Mouse (Mus musculus) forebrain, embryonic 16.5 days (tissue): ENCODE measurements around the gene Adgrg1. TPM values are rescaled to one million over a fixed set of nuclear protein-coding genes. Genes with fewer than 3 reads are reported as not detected.
A peak's percentile ranks its signal among the peaks of the same experiment; 100 is the strongest.

Source experiments
- ATAC-seq: fragments of 200-750 bp; cut with Nextera tagmentation; 2 replicates; pipeline ENCODE4 v1.8.0; 2017; ENCODE audit warnings: mild to moderate bottlenecking, moderate library complexity
- H3K27ac ChIP-seq: fragments of 300-500 bp; sonication (generic); 2 replicates; pipeline ENCODE4 v1.5.1; 2014; ENCODE audit warnings: low read length, control low read depth
- H3K27me3 ChIP-seq: fragments of 300-500 bp; sonication (generic); replicated peaks from 2 replicates; pipeline ENCODE4 v1.6.1; 2014; ENCODE audit warnings: low read length; ENCODE audit not compliant: control insufficient read depth, insufficient read depth
- H3K36me3 ChIP-seq: fragments of 300-500 bp; sonication (generic); 2 replicates; pipeline ENCODE4 v1.6.1; 2014; ENCODE audit not compliant: control insufficient read depth, insufficient read depth
- H3K4me1 ChIP-seq: fragments of 300-500 bp; sonication (generic); replicated peaks from 2 replicates; pipeline ENCODE4 v1.6.1; 2014; ENCODE audit warnings: low read length; ENCODE audit not compliant: control insufficient read depth, insufficient read depth
- H3K4me2 ChIP-seq: fragments of 300-500 bp; sonication (generic); 2 replicates; pipeline ENCODE4 v1.6.1; 2014; ENCODE audit warnings: mild to moderate bottlenecking, low read length, control low read depth
- H3K4me3 ChIP-seq: fragments of 300-500 bp; sonication (generic); replicated peaks from 2 replicates; pipeline ENCODE4 v1.5.1; 2014; ENCODE audit warnings: mild to moderate bottlenecking, low read length, control low read depth
- H3K9ac ChIP-seq: fragments of 300-500 bp; sonication (generic); replicated peaks from 2 replicates; pipeline ENCODE4 v1.6.1; 2014; ENCODE audit warnings: low read depth, low read length, control low read depth
- H3K9me3 ChIP-seq: fragments of 300-500 bp; sonication (generic); 2 replicates; pipeline ENCODE4 v1.6.1; 2016; ENCODE audit warnings: low read length; ENCODE audit not compliant: control insufficient read depth
- WGBS: fragments of 180-500 bp; shearing (Covaris S2); extraction: QIAGEN DNeasy Blood & Tissue Kit; methylation state at CpG from one replicate; pipeline ENCODE4 v1.1.7; 2014; 5-methylcytosine and 5-hydroxymethylcytosine counted together
- polyA plus RNA-seq: library from polyadenylated mRNA; unstranded; fragments of >200 nt; fragmentation: Nextera tagmentation; extraction: Ambion mirVana; gene quantifications from 2 replicates; pipeline ENCODE4 v1.2.1, GENCODE M21; 2015

Adgrg1 gene
- polyA plus RNA-seq, 1 experiment from 2014 or later = 152 TPM

DNA sequence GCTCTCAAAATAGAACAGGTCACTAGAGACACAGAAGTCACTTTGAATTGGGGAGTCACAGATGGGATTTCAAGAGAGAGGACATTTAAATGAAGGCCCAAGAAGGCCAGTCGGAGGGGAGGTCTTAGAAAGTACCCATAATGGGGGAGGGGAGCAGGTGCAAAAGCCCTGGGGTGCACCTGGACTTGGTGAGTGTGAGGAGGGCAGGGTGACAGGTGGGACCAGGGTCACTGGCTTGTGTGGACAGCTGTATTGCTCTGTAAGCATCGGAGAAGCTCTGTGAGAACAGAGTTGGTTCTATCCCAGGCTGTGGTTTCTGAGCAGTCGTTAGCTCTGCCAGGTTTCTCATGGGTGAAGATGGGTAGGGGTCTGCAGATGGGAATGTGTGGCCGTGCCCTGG is 17.5 kb downstream of the Adgrg1 start:
- peaks cover 55% of the 10 kb centered on the region for H3K4me1 ChIP-seq
- H3K36me3 ChIP-seq = no peaks in the 10 kb centered on the region
- H3K4me3 ChIP-seq = no peak overlapping the region
- H3K9ac ChIP-seq = no peak overlapping the region
- H3K9me3 ChIP-seq = no peaks in the 10 kb centered on the region
- H3K27me3 ChIP-seq = no peaks in the 10 kb centered on the region
- peak overlapping the region; percentile 94 for H3K27ac ChIP-seq
- no peak overlapping the region for H3K4me2 ChIP-seq
- 66% methylated on average over 4 of the region's 4 CpGs for WGBS
- no peak for ATAC-seq

DNA sequence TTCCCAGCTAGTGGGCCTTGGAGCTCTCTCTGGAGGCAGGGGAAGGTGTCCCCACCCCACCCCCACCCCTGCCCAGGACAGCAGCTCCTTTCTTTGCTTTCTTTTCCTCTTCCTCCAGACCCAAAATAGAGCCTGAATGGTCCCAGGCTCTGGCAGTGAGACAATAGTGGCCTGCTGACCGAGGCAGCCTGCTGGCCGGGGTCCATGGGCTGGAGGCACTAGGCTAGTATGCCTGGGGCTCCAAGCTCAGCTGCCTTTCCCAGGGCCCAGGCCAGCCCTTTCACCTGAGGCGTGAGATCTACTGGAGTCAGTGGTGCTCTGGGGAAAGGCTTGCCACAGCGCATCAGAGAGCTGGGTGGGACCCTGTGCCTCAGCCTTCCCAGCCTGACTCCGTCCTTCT is 18.0 kb downstream of the Adgrg1 start:
- Histone ChIP-seq H3K4me2 (no peak overlapping the region), H3K9ac (peak overlapping the region; percentile 31; the same call in 1 of the 2 replicates), H3K27me3 (no peaks in the 10 kb centered on the region), H3K4me1 (peaks cover 55% of the 10 kb centered on the region), H3K4me3 (no peak overlapping the region), H3K27ac (peak overlapping the region; percentile 94), H3K36me3 (no peaks in the 10 kb centered on the region), H3K9me3 (no peaks in the 10 kb centered on the region)
- no peak; the same call in 1 of the 2 replicates for ATAC-seq
- WGBS = 19% methylated on average over 5 of the region's 5 CpGs

DNA sequence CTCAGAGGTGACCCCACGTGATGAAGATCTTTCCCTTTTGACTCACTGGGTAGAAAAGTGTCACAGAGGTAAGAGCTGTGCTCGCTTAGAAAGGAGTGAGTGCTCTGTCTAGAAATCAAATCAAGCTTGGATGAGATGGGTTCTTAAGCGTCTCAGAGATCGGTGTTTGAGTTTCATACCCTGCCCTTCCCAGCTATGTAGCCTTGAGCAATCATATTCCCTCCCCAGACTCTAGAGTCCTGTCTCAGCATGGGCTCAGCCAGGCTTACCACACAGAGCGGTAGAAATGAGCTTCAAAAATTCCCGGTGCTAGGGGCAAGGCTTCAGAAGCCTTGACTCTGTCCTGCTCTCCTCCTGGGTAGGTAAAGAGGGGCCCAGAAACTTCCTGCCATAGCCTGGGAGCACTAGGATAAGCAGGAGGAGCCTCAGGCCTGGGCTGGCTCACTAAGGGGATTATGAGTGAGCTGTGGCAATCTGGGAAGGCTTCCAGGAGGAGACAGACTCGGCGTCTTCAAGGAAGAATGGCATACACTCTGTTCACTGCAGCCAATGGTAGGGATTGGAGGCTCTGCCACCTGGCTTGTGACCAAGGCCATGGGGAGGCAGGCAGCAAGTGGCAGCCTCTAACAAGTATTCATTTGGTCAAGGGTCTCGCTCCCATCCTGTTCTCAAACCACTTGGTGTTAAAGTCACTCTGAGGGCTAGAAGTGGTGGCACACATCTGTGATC is 18.6 kb downstream of the Adgrg1 start:
- Histone ChIP-seq H3K9me3 (no peaks in the 10 kb centered on the region), H3K27me3 (no peaks in the 10 kb centered on the region), H3K4me3 (no peak overlapping the region), H3K9ac (peak overlapping the region; percentile 84), H3K4me2 (peak overlapping the region; percentile 66), H3K4me1 (peaks cover 60% of the 10 kb centered on the region), H3K36me3 (no peaks in the 10 kb centered on the region), H3K27ac (peak overlapping the region; percentile 94)
- 34% methylated on average over 9 of the region's 9 CpGs for WGBS
- no peak for ATAC-seq

DNA sequence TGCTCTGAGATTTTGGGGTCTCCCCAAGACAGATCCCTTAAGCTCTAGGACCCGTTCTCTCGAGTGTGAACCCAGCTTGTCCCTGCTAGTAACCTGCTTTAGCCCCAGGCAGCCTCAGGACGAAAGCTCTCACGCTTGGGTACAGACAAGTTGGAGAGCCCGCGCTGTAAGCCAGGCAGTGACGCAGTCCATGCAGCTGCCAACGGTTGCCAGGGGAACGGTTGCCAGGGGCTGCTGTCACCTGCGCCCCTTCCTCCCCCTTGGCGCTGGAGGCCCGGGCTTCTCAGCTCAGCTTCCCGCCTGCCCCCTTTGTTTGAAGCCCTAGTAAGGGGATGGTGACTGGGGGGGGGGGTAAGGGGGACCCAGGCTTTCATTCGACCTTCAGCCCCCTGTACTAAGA is 19.5 kb downstream of the Adgrg1 start:
- Histone ChIP-seq H3K9ac (peak overlapping the region; percentile 84), H3K4me1 (peaks cover 69% of the 10 kb centered on the region), H3K4me3 (peak overlapping the region; percentile 61), H3K36me3 (no peaks in the 10 kb centered on the region), H3K27me3 (no peaks in the 10 kb centered on the region), H3K9me3 (no peaks in the 10 kb centered on the region), H3K4me2 (peak overlapping the region; percentile 66), H3K27ac (peak overlapping the region; percentile 94)
- peak; percentile 93 for ATAC-seq
- under 1% methylated on average over 14 of the region's 14 CpGs for WGBS

DNA sequence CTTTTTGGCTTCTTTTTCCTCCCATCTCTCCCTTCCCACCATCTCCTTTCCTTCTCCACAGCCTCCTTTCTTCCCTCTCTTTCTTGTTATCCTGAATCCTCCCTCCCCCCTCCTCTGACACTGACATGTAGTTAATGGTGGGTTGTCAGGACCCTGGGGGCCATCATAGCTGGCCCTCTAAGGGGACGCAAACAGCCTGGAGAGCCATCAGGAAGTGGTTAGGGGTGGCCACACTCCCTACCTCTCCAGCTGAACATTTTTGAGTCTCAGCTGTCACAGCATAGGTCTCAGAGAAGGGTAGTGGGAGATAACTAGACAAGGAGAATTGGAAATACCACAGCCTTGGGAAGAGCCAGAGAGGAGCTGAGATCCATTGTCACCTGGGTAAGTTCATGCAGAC is 20.0 kb downstream of the Adgrg1 start:
- H3K9me3 ChIP-seq = no peaks in the 10 kb centered on the region
- H3K27ac ChIP-seq = peak overlapping the region; percentile 94
- peaks cover 74% of the 10 kb centered on the region for H3K4me1 ChIP-seq
- H3K4me2 ChIP-seq = peak overlapping the region; percentile 66
- no peaks in the 10 kb centered on the region for H3K27me3 ChIP-seq
- H3K36me3 ChIP-seq = no peaks in the 10 kb centered on the region
- peak overlapping the region; percentile 61 for H3K4me3 ChIP-seq
- peak; percentile 29 for ATAC-seq
- 0% methylated on average over 1 of the region's 1 CpGs for WGBS
- peak overlapping the region; percentile 84 for H3K9ac ChIP-seq

DNA sequence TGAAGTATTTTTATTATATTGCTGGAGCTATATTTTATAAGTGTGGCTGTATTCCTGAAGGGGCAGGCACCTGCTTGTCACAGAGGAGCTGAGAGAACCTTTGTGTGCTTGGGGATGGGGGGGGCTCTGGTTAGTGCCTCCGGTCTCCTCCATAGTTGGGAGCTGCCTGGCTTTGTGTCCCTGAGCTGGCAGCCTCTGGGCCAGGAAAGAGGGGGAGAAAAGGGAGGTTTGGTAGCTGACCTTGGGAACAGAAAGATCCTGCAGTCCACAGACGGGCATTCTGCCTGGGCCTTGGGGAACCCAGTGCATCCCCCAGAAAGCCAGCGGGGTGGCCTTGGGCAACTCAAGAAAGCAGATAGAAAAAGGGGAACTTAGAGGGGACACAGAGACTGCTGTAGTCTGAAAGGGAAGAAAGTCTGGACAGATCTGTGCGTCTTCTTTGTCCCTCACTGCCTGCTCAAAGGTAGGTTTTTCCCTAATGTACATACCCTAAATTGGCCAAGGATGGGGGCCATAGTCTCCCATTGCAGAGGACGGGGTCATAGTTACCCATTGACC is 20.9 kb downstream of the Adgrg1 start:
- Histone ChIP-seq H3K9ac (peak overlapping the region; percentile 84), H3K27me3 (no peaks in the 10 kb centered on the region), H3K4me1 (peaks cover 82% of the 10 kb centered on the region), H3K9me3 (no peaks in the 10 kb centered on the region), H3K4me3 (peak overlapping the region; percentile 61), H3K36me3 (no peaks in the 10 kb centered on the region), H3K27ac (peak overlapping the region; percentile 94), H3K4me2 (peak overlapping the region; percentile 66)
- ATAC-seq = no peak
- WGBS = 5% methylated on average over 5 of the region's 5 CpGs

DNA sequence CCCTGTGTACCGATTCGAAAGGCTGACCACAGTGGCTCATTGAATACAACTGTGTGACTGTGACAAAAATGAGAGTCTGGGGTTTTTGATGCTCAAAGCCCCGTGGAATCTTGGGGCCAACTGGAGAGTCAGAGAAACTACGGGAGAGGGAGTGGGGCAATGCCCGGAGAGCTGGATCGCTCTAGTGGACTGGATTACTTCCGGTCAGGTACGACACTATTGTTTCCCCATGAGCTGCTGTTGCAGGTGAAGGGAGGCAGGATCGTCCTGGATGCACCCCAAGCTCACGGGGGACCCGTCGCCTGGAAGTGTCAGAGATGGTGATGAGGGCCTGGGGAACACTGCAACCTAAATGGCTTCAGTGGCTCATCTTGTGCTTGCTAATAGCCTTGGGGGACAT is 21.5 kb downstream of the Adgrg1 start:
- no peak for ATAC-seq
- peak overlapping the region; percentile 66 for H3K4me2 ChIP-seq
- WGBS = 6% methylated on average over 12 of the region's 12 CpGs

DNA sequence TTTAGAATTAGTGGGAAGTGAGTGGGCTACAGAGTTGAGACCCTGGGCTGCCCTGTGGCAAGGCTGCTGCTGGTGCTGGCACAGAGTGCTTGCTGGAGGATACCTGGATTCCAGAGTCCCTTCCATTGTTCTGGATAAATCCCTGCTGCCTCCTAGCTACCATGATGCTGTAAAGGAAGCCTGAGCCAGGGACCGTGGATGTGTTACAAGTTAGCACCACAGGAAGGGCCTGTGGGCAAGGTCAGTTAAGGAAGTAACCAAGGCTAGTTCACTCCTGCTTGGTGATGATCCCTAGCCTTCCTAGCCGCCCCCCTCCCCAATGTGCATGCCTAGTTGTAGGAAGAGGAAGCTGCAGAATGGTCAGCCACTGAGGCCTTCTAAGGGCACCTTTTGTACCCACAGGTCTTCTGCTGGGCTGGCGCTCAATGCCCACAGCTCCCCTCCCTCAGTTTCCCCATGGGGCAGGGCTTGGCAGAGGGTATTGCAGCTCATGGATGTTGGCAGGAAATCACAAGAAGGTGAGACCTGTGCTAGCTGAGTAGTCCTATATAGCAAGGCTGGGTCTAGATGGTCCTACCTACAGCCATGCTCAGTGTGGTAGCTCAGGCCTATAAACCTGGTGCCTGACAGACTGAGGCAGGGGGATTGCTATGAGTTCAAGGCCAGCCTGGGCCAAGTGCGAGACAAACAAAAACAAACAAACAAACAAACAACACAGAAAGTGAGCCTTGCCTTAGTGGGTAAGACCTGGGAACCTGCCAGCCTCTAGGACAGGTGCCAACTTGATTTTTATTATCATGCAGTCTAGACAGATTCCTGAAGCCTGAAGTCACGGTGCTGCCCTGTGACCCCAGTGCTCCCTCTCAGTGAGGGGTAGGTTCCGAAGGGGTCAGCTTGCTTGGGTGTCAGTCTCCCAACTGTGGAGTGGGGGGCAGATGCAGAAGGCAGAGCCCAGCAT is 22.6 kb downstream of the Adgrg1 start:
- WGBS = 29% methylated on average over 6 of the region's 6 CpGs
- H3K36me3 ChIP-seq = no peaks in the 10 kb centered on the region
- H3K4me2 ChIP-seq = peak overlapping the region; percentile 66
- peak overlapping the region; percentile 61 for H3K4me3 ChIP-seq
- H3K27me3 ChIP-seq = no peaks in the 10 kb centered on the region
- H3K4me1 ChIP-seq = peaks cover 82% of the 10 kb centered on the region
- H3K9me3 ChIP-seq = no peaks in the 10 kb centered on the region
- peak overlapping the region; percentile 94 for H3K27ac ChIP-seq
- H3K9ac ChIP-seq = peak overlapping the region; percentile 84
- ATAC-seq = no peak

More for the DNA sequence above, 21.5 kb downstream of the Adgrg1 start:
- Histone ChIP-seq H3K27ac (peak overlapping the region; percentile 94), H3K4me1 (peaks cover 82% of the 10 kb centered on the region), H3K9ac (peak overlapping the region; percentile 84), H3K9me3 (no peaks in the 10 kb centered on the region), H3K36me3 (no peaks in the 10 kb centered on the region), H3K4me3 (peak overlapping the region; percentile 61), H3K27me3 (no peaks in the 10 kb centered on the region)

DNA sequence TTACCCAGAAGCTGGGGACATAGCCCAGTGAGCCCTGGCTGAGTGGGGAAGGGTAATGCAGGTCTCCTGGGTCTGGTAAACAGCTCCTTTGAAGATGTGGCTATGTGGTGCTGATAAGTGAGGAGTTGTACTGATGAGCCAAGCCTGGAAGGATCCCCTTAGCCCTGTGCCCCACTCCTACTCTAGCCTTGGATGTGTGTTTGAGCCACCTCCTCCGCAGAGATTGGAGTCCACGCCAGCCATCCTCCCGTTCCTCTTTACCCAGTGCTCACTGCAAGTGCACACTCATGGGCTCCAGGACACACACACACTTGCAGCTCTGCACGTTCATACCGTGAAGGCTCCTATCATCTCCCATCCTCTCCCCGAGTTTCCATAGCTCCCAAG is 23.3 kb downstream of the Adgrg1 start:
- peak overlapping the region; percentile 94 for H3K27ac ChIP-seq
- peak overlapping the region; percentile 61 for H3K4me3 ChIP-seq
- no peaks in the 10 kb centered on the region for H3K36me3 ChIP-seq
- H3K9me3 ChIP-seq = no peaks in the 10 kb centered on the region
- H3K27me3 ChIP-seq = no peaks in the 10 kb centered on the region
- peaks cover 78% of the 10 kb centered on the region for H3K4me1 ChIP-seq
- peak overlapping the region; percentile 84 for H3K9ac ChIP-seq
- H3K4me2 ChIP-seq = peak overlapping the region; percentile 66
- WGBS = 48% methylated on average over 6 of the region's 6 CpGs
- no peak for ATAC-seq
